In genomic region chr13:15487334-15487733, GRCm38 (mm10) we compare ENCODE assay signal across 15 mouse cellular contexts. TPM values are rescaled to one million over a fixed set of nuclear protein-coding genes. Genes with fewer than 3 reads are reported as not detected.
A peak's percentile ranks its signal among the peaks of the same experiment; 100 is the strongest.
DNase-seq lines count a peak whose midpoint lies in the region; ATAC-seq and TF ChIP-seq lines count a peak whose summit lies in the region.
"Had no signal": no experiment of that assay in that cellular context is flagged by ENCODE, and none has a peak within 500 bp of the region (broad histone marks: within the 10 kb centered on the region; RNA-seq: fewer than 3 reads in every experiment).

No protein-coding gene starts in this region.

- H3K36me3 ChIP-seq in midbrain, embryonic 10.5 days = peaks cover 4% of the 10 kb centered on the region; the same call in 1 of the 2 replicates
- no peaks in the 10 kb centered on the region for H3K36me3 ChIP-seq in midbrain, postnatal 0 days (ENCODE audit: insufficient read depth, low read length)
- no peaks in the 10 kb centered on the region for H3K36me3 ChIP-seq in forebrain, embryonic 15.5 days
- no peaks in the 10 kb centered on the region for H3K36me3 ChIP-seq in neural tube, embryonic 14.5 days (ENCODE audit: control insufficient read depth, insufficient read depth, low read length)

- no peak for TF ChIP-seq CTCF in midbrain, postnatal 0 days (IDR thresholded peaks at IDR 0.05)

- no peak for ATAC-seq in midbrain, postnatal 0 days (ENCODE audit: low FRiP score)
- 0 out of 2 replicates have a peak, but pooled peaks have one; percentile 42 for ATAC-seq in forebrain, embryonic 15.5 days (replicated peaks)
- ATAC-seq in neural tube, embryonic 14.5 days (ENCODE audit: low read depth) = peak; percentile 32; the same call in 1 of the 2 replicates

- no peak overlapping the region for H3K4me2 ChIP-seq in midbrain, postnatal 0 days (ENCODE audit: low read depth, low read length, poor library complexity, severe bottlenecking)
- H3K4me2 ChIP-seq in forebrain, embryonic 15.5 days (replicated peaks) = peak overlapping the region; percentile 36; the same call in 1 of the 2 replicates
- no peak overlapping the region for H3K4me2 ChIP-seq in neural tube, embryonic 14.5 days (ENCODE audit: low read depth, low read length)
- H3K4me2 ChIP-seq: lung, embryonic 14.5 days had no signal

- DNase-seq in midbrain, embryonic 10.5 days (ENCODE audit: low spot score) = peak; percentile 33
- no peak for DNase-seq in midbrain, postnatal 0 days (ENCODE audit: low spot score)
- DNase-seq in embryo, embryonic 11 days = peak; percentile 47
- DNase-seq in heart, postnatal 10 days = no peak
- DNase-seq in frontal cortex, postnatal 36 days (ENCODE audit: low spot score in 2 of 2) = no peak
- DNase-seq in heart, adult 18-20 months = no peak
- DNase-seq: adrenal gland, adult 2 months; cerebellum, adult 9-10 months; heart, postnatal 14 days; layer of hippocampus, adult 9-11 months; lung, embryonic 14.5 days had no signal

- intact Hi-C loops in heart, postnatal 10 days (cut with DNase I) = no loop called here

- H3K9me3 ChIP-seq in midbrain, embryonic 10.5 days (replicated peaks) = no peaks in the 10 kb centered on the region
- H3K9me3 ChIP-seq in midbrain, postnatal 0 days (ENCODE audit: low read length) = no peaks in the 10 kb centered on the region
- no peaks in the 10 kb centered on the region for H3K9me3 ChIP-seq in forebrain, embryonic 15.5 days
- H3K9me3 ChIP-seq in neural tube, embryonic 14.5 days (ENCODE audit: control insufficient read depth, low read length) = no peaks in the 10 kb centered on the region

- H3K4me3 ChIP-seq in midbrain, embryonic 10.5 days = peak overlapping the region; percentile 32
- no peak overlapping the region for H3K4me3 ChIP-seq in midbrain, postnatal 0 days (ENCODE audit: low read depth, low read length)
- H3K4me3 ChIP-seq in forebrain, embryonic 15.5 days = no peak overlapping the region
- H3K4me3 ChIP-seq in neural tube, embryonic 14.5 days (ENCODE audit: low read depth, low read length) = no peak overlapping the region

- WGBS in midbrain, embryonic 10.5 days = 4% methylated on average over 7 of the region's 7 CpGs
- 25% methylated on average over 7 of the region's 7 CpGs for WGBS in midbrain, postnatal 0 days
- 4% methylated on average over 7 of the region's 7 CpGs for WGBS in forebrain, embryonic 15.5 days
- 13% methylated on average over 7 of the region's 7 CpGs for WGBS in neural tube, embryonic 14.5 days

- H3K27me3 ChIP-seq in midbrain, embryonic 10.5 days (ENCODE audit: low read depth, poor library complexity, severe bottlenecking) = no peaks in the 10 kb centered on the region
- no peaks in the 10 kb centered on the region for H3K27me3 ChIP-seq in midbrain, postnatal 0 days (ENCODE audit: insufficient read depth, low read length)
- H3K27me3 ChIP-seq in forebrain, embryonic 15.5 days = no peaks in the 10 kb centered on the region
- no peaks in the 10 kb centered on the region for H3K27me3 ChIP-seq in neural tube, embryonic 14.5 days (ENCODE audit: control insufficient read depth, insufficient read depth, low read length)

- H3K9ac ChIP-seq in midbrain, postnatal 0 days (replicated peaks; ENCODE audit: low read length, poor library complexity, severe bottlenecking) = no peak overlapping the region
- no peak overlapping the region for H3K9ac ChIP-seq in forebrain, embryonic 15.5 days (replicated peaks)
- H3K9ac ChIP-seq in neural tube, embryonic 14.5 days (replicated peaks; ENCODE audit: low read depth, low read length) = no peak overlapping the region
- H3K9ac ChIP-seq: lung, embryonic 14.5 days had no signal

- peak overlapping the region; percentile 74 for H3K27ac ChIP-seq in midbrain, embryonic 10.5 days (replicated peaks)
- no peak overlapping the region for H3K27ac ChIP-seq in midbrain, postnatal 0 days (ENCODE audit: low read depth, low read length)
- H3K27ac ChIP-seq in forebrain, embryonic 15.5 days (replicated peaks) = no peak overlapping the region
- no peak overlapping the region for H3K27ac ChIP-seq in neural tube, embryonic 14.5 days (ENCODE audit: low read depth, low read length)
- H3K27ac ChIP-seq: kidney, postnatal 0 days; macrophage had no signal

- H3K4me1 ChIP-seq in midbrain, embryonic 10.5 days = peaks cover 89% of the 10 kb centered on the region
- H3K4me1 ChIP-seq in midbrain, postnatal 0 days (ENCODE audit: insufficient read depth, low read length) = no peaks in the 10 kb centered on the region
- H3K4me1 ChIP-seq in forebrain, embryonic 15.5 days = peaks cover 30% of the 10 kb centered on the region
- H3K4me1 ChIP-seq in neural tube, embryonic 14.5 days (ENCODE audit: control insufficient read depth, insufficient read depth, low read length) = 0 out of 2 replicates have a peak, but pooled peaks cover 6% of the 10 kb centered on the region

RNA-seq across cellular contexts. Expression of gene Gli3, which starts 24.3 kb away (rescaled TPM):
- polyA plus RNA-seq in midbrain, embryonic 10.5 days (2016; fragmentation: Nextera tagmentation; extraction: Ambion mirVana) = 33.5 and 34.5 TPM in 2 replicates
- total RNA-seq in midbrain, postnatal 0 days (2014; rRNA removed) = 9.2 and 10.3 TPM in 2 replicates
- 3.2 and 3.9 TPM in 2 replicates for polyA plus RNA-seq in midbrain, postnatal 0 days (2015; fragmentation: Nextera tagmentation; extraction: Ambion mirVana)
- 13.5 and 15.9 TPM in 2 replicates for polyA plus RNA-seq in forebrain, embryonic 15.5 days (2015; fragmentation: Nextera tagmentation; extraction: Ambion mirVana)
- 2.4 and 3.5 TPM in 2 replicates for polyA plus RNA-seq in neural tube, embryonic 14.5 days (2014; fragmentation: Nextera tagmentation; extraction: Ambion mirVana)
- total RNA-seq in heart, postnatal 10 days (2021) = 1 to 10 TPM; 8.6 to 9.8 TPM
- total RNA-seq in heart, adult 18-20 months (2021) = 1 to 10 TPM; 1.3 to 2.6 TPM
- polyA plus RNA-seq: macrophage had no signal

Comparison
In these comparisons a context has a peak if more than half of its experiments do, and no peak if none do; other contexts are left out.
1. DNase-seq: peak in midbrain, embryonic 10.5 days (single experiment) and embryo, embryonic 11 days (single experiment); none in midbrain, postnatal 0 days (single experiment), heart, postnatal 10 days (0 of 2), frontal cortex, postnatal 36 days (0 of 2) and heart, adult 18-20 months (0 of 2).